Mouse (Mus musculus) forebrain, embryonic 16.5 days (tissue): ENCODE results near the gene Rab12. TPM values are rescaled to one million over a fixed set of nuclear protein-coding genes. Genes with fewer than 3 reads are reported as not detected.
"Not testable (repeated sequence)": the region's sequence is repeated elsewhere in the genome, so short reads cannot be mapped to it uniquely, and the experiment has no call there.

Source experiments
- ATAC-seq: fragments of 200-750 bp; cut with Nextera tagmentation; 2 replicates; pipeline ENCODE4 v1.8.0; 2017; ENCODE audit warnings: mild to moderate bottlenecking, moderate library complexity
- H3K27ac ChIP-seq: fragments of 300-500 bp; sonication (generic); 2 replicates; pipeline ENCODE4 v1.5.1; 2014; ENCODE audit warnings: low read length, control low read depth
- H3K27me3 ChIP-seq: fragments of 300-500 bp; sonication (generic); replicated peaks from 2 replicates; pipeline ENCODE4 v1.6.1; 2014; ENCODE audit warnings: low read length; ENCODE audit not compliant: control insufficient read depth, insufficient read depth
- H3K36me3 ChIP-seq: fragments of 300-500 bp; sonication (generic); 2 replicates; pipeline ENCODE4 v1.6.1; 2014; ENCODE audit not compliant: control insufficient read depth, insufficient read depth
- H3K4me1 ChIP-seq: fragments of 300-500 bp; sonication (generic); replicated peaks from 2 replicates; pipeline ENCODE4 v1.6.1; 2014; ENCODE audit warnings: low read length; ENCODE audit not compliant: control insufficient read depth, insufficient read depth
- H3K4me2 ChIP-seq: fragments of 300-500 bp; sonication (generic); 2 replicates; pipeline ENCODE4 v1.6.1; 2014; ENCODE audit warnings: mild to moderate bottlenecking, low read length, control low read depth
- H3K4me3 ChIP-seq: fragments of 300-500 bp; sonication (generic); replicated peaks from 2 replicates; pipeline ENCODE4 v1.5.1; 2014; ENCODE audit warnings: mild to moderate bottlenecking, low read length, control low read depth
- H3K9ac ChIP-seq: fragments of 300-500 bp; sonication (generic); replicated peaks from 2 replicates; pipeline ENCODE4 v1.6.1; 2014; ENCODE audit warnings: low read depth, low read length, control low read depth
- H3K9me3 ChIP-seq: fragments of 300-500 bp; sonication (generic); 2 replicates; pipeline ENCODE4 v1.6.1; 2016; ENCODE audit warnings: low read length; ENCODE audit not compliant: control insufficient read depth
- WGBS: fragments of 180-500 bp; shearing (Covaris S2); extraction: QIAGEN DNeasy Blood & Tissue Kit; methylation state at CpG from one replicate; pipeline ENCODE4 v1.1.7; 2014; 5-methylcytosine and 5-hydroxymethylcytosine counted together
- polyA plus RNA-seq: library from polyadenylated mRNA; unstranded; fragments of >200 nt; fragmentation: Nextera tagmentation; extraction: Ambion mirVana; gene quantifications from 2 replicates; pipeline ENCODE4 v1.2.1, GENCODE M21; 2015

The Rab12 gene
- polyA plus RNA-seq, 1 experiment from 2014 or later = 73.6 TPM

- not testable (repeated sequence) for H3K4me3 ChIP-seq, H3K27me3 ChIP-seq, H3K27ac ChIP-seq, ATAC-seq, H3K4me2 ChIP-seq, H3K36me3 ChIP-seq, H3K9me3 ChIP-seq, H3K9ac ChIP-seq
- 89% methylated on average over 1 of the region's 1 CpGs for WGBS
- peaks cover 13% of the 10 kb centered on the region for H3K4me1 ChIP-seq
Observed at GRCm38 (mm10) chr17:66522631-66523030, 3.1 kb upstream of the Rab12 start.

GRCm38 (mm10) chr17:66518877-66519553, 514 bp downstream of the Rab12 start:
- Histone ChIP-seq H3K27ac (peak overlapping the region; percentile 23; the same call in 1 of the 2 replicates), H3K9ac (peak overlapping the region; percentile 97), H3K9me3 (no peaks in the 10 kb centered on the region), H3K36me3 (no peaks in the 10 kb centered on the region), H3K4me3 (peak overlapping the region; percentile 98), H3K27me3 (no peaks in the 10 kb centered on the region), H3K4me1 (peaks cover 22% of the 10 kb centered on the region), H3K4me2 (peak overlapping the region; percentile 89)
- no peak; the same call in none of the 2 replicates for ATAC-seq
- WGBS = under 1% methylated on average over 53 of the region's 57 CpGs

DNA sequence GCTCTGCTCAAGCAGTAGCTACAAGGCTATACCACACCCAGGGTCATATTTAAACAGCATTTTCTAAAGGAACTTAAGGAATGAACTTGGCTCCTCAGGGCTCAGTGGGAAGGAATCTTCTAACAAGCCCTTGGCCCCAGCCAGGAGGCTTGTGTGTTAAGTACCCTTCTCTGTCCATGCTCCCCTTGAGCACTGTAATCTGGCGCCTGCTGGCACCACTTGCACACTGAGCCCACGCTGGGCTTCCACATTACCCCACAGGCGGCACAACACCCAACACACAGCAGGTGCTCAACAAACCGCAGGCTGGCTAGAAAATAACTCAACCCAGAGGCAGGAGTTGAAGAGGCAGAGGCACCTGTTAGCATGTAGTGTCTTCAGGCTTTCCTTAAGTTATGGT, 2.6 kb downstream of the Rab12 start:
- no peak overlapping the region for H3K9ac ChIP-seq
- no peak overlapping the region for H3K4me3 ChIP-seq
- no peaks in the 10 kb centered on the region; the same call in 1 of the 2 replicates for H3K36me3 ChIP-seq
- H3K4me2 ChIP-seq = no peak overlapping the region
- H3K4me1 ChIP-seq = peaks cover 22% of the 10 kb centered on the region
- H3K9me3 ChIP-seq = no peaks in the 10 kb centered on the region
- H3K27me3 ChIP-seq = no peaks in the 10 kb centered on the region
- no peak overlapping the region for H3K27ac ChIP-seq
- WGBS = 82% methylated on average over 4 of the region's 4 CpGs
- ATAC-seq = no peak

DNA sequence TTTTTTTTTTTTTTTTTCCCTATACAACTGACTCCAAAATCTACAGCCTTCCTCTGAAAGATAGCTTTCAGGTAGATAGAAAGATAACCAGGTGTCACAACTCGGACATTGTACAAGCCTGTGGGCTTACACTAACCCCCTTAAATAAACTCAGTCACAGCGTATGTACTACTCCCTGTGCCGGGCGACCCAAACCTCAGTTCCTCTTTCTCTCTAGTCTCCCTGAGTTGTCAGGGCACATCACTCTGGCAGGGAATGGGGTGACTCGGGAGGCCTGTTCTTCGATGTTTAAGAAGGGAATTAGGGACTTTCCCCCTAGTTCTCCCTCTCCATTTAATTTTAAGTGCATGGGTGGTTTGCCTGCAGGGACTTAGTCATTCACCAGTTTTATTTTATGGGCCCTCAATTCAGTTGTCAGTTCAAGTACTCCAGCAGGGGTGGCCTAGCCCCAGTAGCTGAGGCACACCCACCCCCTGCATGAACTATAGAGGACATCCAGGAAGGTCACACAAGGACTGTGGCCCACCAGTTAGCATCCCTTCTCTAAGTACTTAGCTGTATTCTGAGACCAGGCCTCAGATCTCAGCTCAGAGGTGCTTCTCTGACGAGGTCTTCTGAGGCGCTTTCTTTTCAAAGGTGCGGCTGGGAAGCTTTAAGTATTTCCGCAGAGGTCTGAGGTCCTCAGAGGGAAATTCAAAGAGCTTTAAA, 5.1 kb downstream of the Rab12 start:
- no peak for ATAC-seq
- H3K9me3 ChIP-seq = no peaks in the 10 kb centered on the region
- no peak overlapping the region for H3K4me2 ChIP-seq
- H3K36me3 ChIP-seq = no peaks in the 10 kb centered on the region; the same call in 1 of the 2 replicates
- H3K27me3 ChIP-seq = no peaks in the 10 kb centered on the region
- H3K9ac ChIP-seq = no peak overlapping the region
- peaks cover 20% of the 10 kb centered on the region for H3K4me1 ChIP-seq
- WGBS = 90% methylated on average over 10 of the region's 10 CpGs
- no peak overlapping the region for H3K27ac ChIP-seq
- H3K4me3 ChIP-seq = no peak overlapping the region

DNA sequence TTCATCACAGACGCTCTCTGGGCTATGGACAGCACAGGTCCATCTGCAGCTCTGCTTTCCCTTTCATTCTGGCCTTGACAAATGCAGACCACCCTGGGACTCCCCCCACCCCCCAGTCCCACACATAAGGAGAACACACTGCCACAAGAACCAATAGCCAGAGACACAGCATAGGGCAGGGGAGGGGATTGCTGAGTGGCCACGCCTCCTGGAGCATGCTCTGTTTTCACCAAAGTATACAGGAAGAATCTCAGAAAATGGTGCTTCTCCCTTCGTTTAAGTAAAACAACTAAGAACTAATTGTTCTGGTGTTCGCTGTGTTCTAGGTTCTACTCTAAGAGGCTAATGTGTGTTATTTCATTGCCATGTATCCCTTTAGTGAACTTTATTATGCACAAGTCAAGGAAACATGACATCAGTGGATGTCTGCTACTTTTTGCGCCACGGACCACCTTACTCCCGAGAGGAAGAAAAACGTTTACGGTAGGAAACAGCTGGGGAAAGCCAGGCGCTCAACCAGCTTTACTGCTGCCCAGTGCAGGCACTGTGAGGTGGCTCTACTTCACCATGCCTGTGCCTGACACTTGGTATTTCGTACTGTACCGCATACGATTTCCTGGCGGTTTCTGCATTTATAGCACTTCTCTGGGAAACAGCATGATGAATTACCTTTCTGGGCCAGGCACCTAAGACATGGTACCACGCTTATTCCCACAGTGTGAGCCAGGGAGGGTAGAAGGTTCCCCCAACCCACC, 7.2 kb downstream of the Rab12 start:
- Histone ChIP-seq H3K9ac (no peak overlapping the region), H3K36me3 (no peaks in the 10 kb centered on the region; the same call in 1 of the 2 replicates), H3K4me3 (no peak overlapping the region), H3K4me1 (peaks cover 9% of the 10 kb centered on the region), H3K27me3 (no peaks in the 10 kb centered on the region), H3K9me3 (no peaks in the 10 kb centered on the region), H3K4me2 (no peak overlapping the region), H3K27ac (no peak overlapping the region)
- WGBS = 87% methylated on average over 15 of the region's 15 CpGs
- no peak for ATAC-seq

DNA sequence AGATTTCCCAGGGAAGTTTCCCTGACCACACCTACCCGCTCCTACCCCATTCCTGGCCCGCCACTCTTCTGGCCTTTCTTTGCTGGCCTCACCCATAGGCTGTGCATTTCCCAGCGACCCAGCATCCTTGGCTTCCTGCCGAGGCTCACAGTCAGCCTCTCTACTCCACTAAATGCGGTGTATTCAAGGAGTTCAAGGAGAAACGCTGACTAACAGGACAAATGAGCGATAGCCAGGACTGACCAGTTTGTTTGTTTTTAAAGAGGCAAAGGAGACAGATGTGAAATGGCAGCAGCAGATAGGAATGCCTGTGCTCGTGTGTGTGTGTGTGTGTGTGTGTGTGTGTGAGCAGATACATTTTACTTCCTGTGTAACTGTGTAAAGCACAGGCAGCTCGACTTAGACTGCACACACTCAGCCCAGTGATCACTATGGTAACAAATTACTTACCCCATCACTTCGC, 9.3 kb downstream of the Rab12 start:
- Histone ChIP-seq H3K4me1 (0 out of 2 replicates have a peak, but pooled peaks cover 4% of the 10 kb centered on the region), H3K27me3 (no peaks in the 10 kb centered on the region), H3K4me2 (no peak overlapping the region), H3K27ac (no peak overlapping the region), H3K9ac (no peak overlapping the region), H3K4me3 (no peak overlapping the region), H3K36me3 (peaks cover 3% of the 10 kb centered on the region; the same call in 1 of the 2 replicates), H3K9me3 (no peaks in the 10 kb centered on the region)
- peak; percentile 61 for ATAC-seq
- 56% methylated on average over 10 of the region's 10 CpGs for WGBS

- H3K9ac ChIP-seq = no peak overlapping the region
- H3K4me1 ChIP-seq = peaks cover 9% of the 10 kb centered on the region
- H3K27ac ChIP-seq = no peak overlapping the region
- 87% methylated on average over 9 of the region's 9 CpGs for WGBS
- no peak overlapping the region for H3K4me3 ChIP-seq
- no peak overlapping the region for H3K4me2 ChIP-seq
- H3K27me3 ChIP-seq = no peaks in the 10 kb centered on the region
- H3K9me3 ChIP-seq = no peaks in the 10 kb centered on the region
- no peak for ATAC-seq
- H3K36me3 ChIP-seq = peaks cover 10% of the 10 kb centered on the region
Observed at GRCm38 (mm10) chr17:66507049-66507954, 12.2 kb downstream of the Rab12 start.

GRCm38 (mm10) chr17:66504964-66505363, 14.6 kb downstream of the Rab12 start:
- no peak for ATAC-seq
- H3K27me3 ChIP-seq = no peaks in the 10 kb centered on the region
- peaks cover 6% of the 10 kb centered on the region for H3K4me1 ChIP-seq
- H3K4me3 ChIP-seq = no peak overlapping the region
- H3K9me3 ChIP-seq = no peaks in the 10 kb centered on the region
- no peak overlapping the region for H3K27ac ChIP-seq
- H3K4me2 ChIP-seq = no peak overlapping the region
- H3K9ac ChIP-seq = no peak overlapping the region
- H3K36me3 ChIP-seq = peaks cover 12% of the 10 kb centered on the region
- 86% methylated on average over 8 of the region's 8 CpGs for WGBS
